13 mouse cellular contexts compared by ENCODE assay signal in genomic region chr11:117279993-117280392, GRCm38 (mm10).
DNase-seq lines count a peak whose midpoint lies in the region; ATAC-seq and TF ChIP-seq lines count a peak whose summit lies in the region.
"Had no signal": no experiment of that assay in that cellular context is flagged by ENCODE, and none has a peak within 500 bp of the region (broad histone marks: within the 10 kb centered on the region; RNA-seq: fewer than 3 reads in every experiment).

No protein-coding gene starts in this region.

- H3K4me3 ChIP-seq in gastrocnemius, adult 2 months: no peak overlapping the region
- H3K4me3 ChIP-seq in liver, embryonic 15.5 days (replicated peaks): no peak overlapping the region
- no peak overlapping the region for H3K4me3 ChIP-seq in midbrain, embryonic 11.5 days (ENCODE audit: low read depth, low read length)
- H3K4me3 ChIP-seq: erythroblast, embryonic 14.5 days; heart, embryonic 15.5 days; midbrain, embryonic 12.5 days had no signal

- intact Hi-C loops in gastrocnemius, adult 2 months (cut with DNase I): no loop called here
- intact Hi-C loops in gastrocnemius, postnatal 14 days (cut with DNase I; ENCODE audit: low total_unique reads): no loop called here

- ATAC-seq in liver, embryonic 15.5 days (ENCODE audit: insufficient read depth): peak; percentile 69
- no peak for ATAC-seq in midbrain, embryonic 11.5 days (ENCODE audit: low FRiP score)

- H3K27me3 ChIP-seq in liver, embryonic 15.5 days: no peaks in the 10 kb centered on the region
- no peaks in the 10 kb centered on the region for H3K27me3 ChIP-seq in midbrain, embryonic 11.5 days (ENCODE audit: control insufficient read depth, insufficient read depth, low read length)
- H3K27me3 ChIP-seq: heart, embryonic 15.5 days; midbrain, embryonic 12.5 days had no signal

- TF ChIP-seq CTCF in gastrocnemius, adult 2 months (IDR thresholded peaks at IDR 0.05): no peak

- no peaks in the 10 kb centered on the region for H3K36me3 ChIP-seq in liver, embryonic 15.5 days (replicated peaks)
- H3K36me3 ChIP-seq in midbrain, embryonic 11.5 days (ENCODE audit: control insufficient read depth, insufficient read depth, low read length): no peaks in the 10 kb centered on the region
- H3K36me3 ChIP-seq: heart, embryonic 15.5 days; midbrain, embryonic 12.5 days had no signal

- 53% methylated on average over 4 of the region's 4 CpGs for whole genome bisulfite sequencing in liver, embryonic 15.5 days (ENCODE audit: insufficient replicate concordance)
- 66% methylated on average over 4 of the region's 4 CpGs for WGBS in midbrain, embryonic 11.5 days

- DNase-seq in gastrocnemius, adult 2 months: no peak
- DNase-seq in gastrocnemius, postnatal 14 days: no peak
- DNase-seq in embryo, embryonic 11 days: peak; percentile 55
- DNase-seq in kidney, postnatal 10 days: peak; percentile 58
- no peak for DNase-seq in cerebellum, adult 11-12 months
- DNase-seq in c-Kit-positive CD71-positive TER-119-positive erythroid progenitor cells, embryonic 14.5 days (ENCODE audit: low spot score): no peak
- no peak for DNase-seq in midbrain, embryonic 11.5 days (ENCODE audit: low spot score, missing footprints)
- DNase-seq: B cell, adult 2 months; cerebellum, adult 8-10 months had no signal

- H3K4me2 ChIP-seq in liver, embryonic 15.5 days: no peak overlapping the region
- H3K4me2 ChIP-seq in midbrain, embryonic 11.5 days: no peak overlapping the region
- H3K4me2 ChIP-seq: heart, embryonic 15.5 days; midbrain, embryonic 12.5 days had no signal

- peak overlapping the region; percentile 12; the same call in 1 of the 2 replicates for H3K27ac ChIP-seq in gastrocnemius, adult 2 months
- 0 out of 2 replicates have a peak overlapping the region, but pooled peaks have one; percentile 19 for H3K27ac ChIP-seq in liver, embryonic 15.5 days (replicated peaks)
- H3K27ac ChIP-seq in midbrain, embryonic 11.5 days (ENCODE audit: low read depth, low read length): no peak overlapping the region
- H3K27ac ChIP-seq: heart, embryonic 15.5 days; midbrain, embryonic 12.5 days had no signal

- no peaks in the 10 kb centered on the region for H3K9me3 ChIP-seq in liver, embryonic 15.5 days (replicated peaks)
- H3K9me3 ChIP-seq in midbrain, embryonic 11.5 days (ENCODE audit: control insufficient read depth, low read length): no peaks in the 10 kb centered on the region
- H3K9me3 ChIP-seq: heart, embryonic 15.5 days; midbrain, embryonic 12.5 days had no signal

- H3K9ac ChIP-seq in liver, embryonic 15.5 days: no peak overlapping the region
- no peak overlapping the region for H3K9ac ChIP-seq in midbrain, embryonic 11.5 days (ENCODE audit: low read length)
- H3K9ac ChIP-seq: heart, embryonic 15.5 days; midbrain, embryonic 12.5 days had no signal

- peaks cover 73% of the 10 kb centered on the region for H3K4me1 ChIP-seq in liver, embryonic 15.5 days (replicated peaks)
- H3K4me1 ChIP-seq in midbrain, embryonic 11.5 days (ENCODE audit: control insufficient read depth, insufficient read depth, low read length): peaks cover 16% of the 10 kb centered on the region

Comparison
In these comparisons a context has a peak if more than half of its experiments do, and no peak if none do; other contexts are left out.
1. DNase-seq: peak in embryo, embryonic 11 days (single experiment) and kidney, postnatal 10 days (single experiment); none in gastrocnemius, adult 2 months (single experiment), gastrocnemius, postnatal 14 days (single experiment), cerebellum, adult 11-12 months (single experiment), c-Kit-positive CD71-positive TER-119-positive erythroid progenitor cells, embryonic 14.5 days (single experiment) and midbrain, embryonic 11.5 days (single experiment).